Mouse (Mus musculus) heart, adult 2 months (tissue): ENCODE results near the gene Ptgs1.

ENCODE experiments used
- CTCF ChIP-seq: fragments of 200-600 bp; IDR thresholded peaks from 2 replicates; pipeline ENCODE4 v1.8.1; 2022; ENCODE audit warnings: antibody characterized with exemption, mild to moderate bottlenecking, moderate library complexity
- POLR2A ChIP-seq: fragments of 200-500 bp; IDR thresholded peaks from 2 replicates; pipeline ENCODE4 v1.6.1; 2011; ENCODE audit warnings: mild to moderate bottlenecking, low read depth, low read length, control low read depth; ENCODE audit not compliant: insufficient read depth

GRCm38 (mm10) chr2:36251156-36251555 lies 20.9 kb downstream of the Ptgs1 start:
- no peak for TF ChIP-seq CTCF
- no peak for TF ChIP-seq POLR2A
